Mouse (Mus musculus) liver (tissue): ENCODE data around the gene Ptprr.
A peak's percentile ranks its signal among the peaks of the same experiment; 100 is the strongest.

ENCODE experiments used
- DNase-seq: peaks from one replicate; pipeline ENCODE4 v3.0.0-alpha.2; 2020; ENCODE audit warnings: mixed read lengths

Gene Ptprr

DNA sequence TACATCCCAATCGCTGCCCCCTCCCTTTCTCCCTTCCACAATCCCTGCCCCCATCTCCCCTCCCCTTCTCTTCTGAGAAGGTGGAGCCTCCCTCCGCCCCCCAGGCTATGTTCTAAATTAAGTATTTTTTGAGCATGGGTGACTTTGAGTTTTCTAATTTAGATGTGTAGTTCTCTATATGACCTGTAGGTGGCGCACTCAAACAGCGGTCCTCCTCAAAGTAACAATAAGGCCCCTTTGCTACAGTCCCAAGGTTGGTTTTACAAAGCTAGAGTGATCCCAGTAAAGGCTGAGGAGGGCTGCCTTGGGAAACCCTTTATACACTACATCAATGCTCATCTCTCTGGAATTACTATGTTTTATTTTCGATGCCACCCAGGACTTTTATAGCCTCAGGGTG lies 181.0 kb downstream of the Ptprr start:
- no peak for DNase-seq

DNA sequence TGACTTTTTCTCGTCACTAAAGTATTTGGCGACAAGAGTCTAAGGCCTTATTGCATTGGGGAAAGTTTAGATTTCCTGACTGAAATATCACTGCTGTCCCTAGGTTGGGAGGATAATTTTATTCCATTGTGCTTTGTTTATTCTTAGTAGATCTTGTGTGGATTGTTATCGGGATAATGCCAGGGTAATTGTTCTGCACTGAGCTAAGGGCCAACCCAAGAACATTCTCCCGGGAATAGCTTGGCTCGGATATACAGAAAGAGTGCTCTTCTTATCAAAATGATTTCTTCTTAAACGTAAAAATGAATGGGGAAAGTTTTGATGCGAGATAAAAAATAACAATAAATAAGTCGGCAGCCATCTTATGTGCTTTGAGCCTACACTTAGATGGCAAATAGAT lies 183.5 kb downstream of the Ptprr start:
- no peak for DNase-seq

DNA sequence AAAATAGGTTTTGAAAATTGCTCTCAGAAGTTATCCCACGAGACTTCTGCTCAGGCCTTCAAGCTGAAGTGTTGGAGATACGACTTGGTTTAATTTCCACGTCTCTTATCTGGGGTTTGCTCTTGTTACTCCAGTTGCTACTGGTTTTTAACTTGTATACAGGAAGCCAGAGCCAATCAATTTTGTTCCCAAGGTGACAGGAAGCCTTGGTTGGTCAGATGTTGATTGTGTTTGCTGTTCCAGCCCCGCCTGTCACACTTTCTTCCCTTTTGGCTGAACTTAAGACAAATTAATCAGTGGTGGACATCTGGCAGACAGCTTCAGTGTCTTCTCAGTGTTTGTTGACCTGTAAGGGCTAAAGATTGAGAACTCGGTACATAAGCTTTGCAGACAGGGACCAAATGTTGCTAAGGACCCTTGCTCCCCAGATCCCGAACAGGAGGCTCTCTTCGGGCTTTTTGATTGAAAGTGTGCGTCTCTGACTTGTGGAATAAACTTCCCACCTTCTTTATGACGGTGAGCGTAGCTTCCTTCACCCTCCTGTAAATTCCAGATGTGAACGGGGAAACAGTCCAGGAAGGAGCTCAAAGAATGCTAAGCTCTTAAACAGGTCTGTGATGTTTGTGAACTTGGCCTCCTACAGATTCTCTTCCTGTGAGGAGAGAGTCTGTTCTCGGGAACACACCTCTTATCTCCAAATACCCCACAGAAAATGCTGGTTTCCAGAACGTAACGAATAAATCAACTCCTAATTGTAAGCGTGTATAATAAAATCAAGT lies 187.8 kb downstream of the Ptprr start:
- peak; percentile 26 for DNase-seq

DNA sequence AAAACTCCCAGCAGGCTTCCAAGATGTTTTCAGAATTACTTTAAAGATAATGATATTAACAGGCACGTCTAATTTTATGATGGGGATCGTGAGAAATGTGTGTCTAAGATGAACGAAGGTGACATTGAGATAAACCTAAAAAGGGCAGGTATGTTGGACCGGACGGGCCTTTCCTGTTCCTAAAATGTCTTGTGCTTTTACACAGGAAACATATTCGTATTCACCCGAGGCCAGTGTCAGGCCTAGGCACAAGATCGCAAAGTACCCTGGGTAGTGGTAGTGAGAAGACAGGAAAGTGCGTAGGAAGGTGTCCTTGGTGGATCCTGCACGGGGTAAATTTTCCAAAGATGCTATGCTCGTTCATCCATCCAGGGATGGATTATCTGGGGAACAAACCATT lies 188.4 kb downstream of the Ptprr start:
- DNase-seq: no peak

DNA sequence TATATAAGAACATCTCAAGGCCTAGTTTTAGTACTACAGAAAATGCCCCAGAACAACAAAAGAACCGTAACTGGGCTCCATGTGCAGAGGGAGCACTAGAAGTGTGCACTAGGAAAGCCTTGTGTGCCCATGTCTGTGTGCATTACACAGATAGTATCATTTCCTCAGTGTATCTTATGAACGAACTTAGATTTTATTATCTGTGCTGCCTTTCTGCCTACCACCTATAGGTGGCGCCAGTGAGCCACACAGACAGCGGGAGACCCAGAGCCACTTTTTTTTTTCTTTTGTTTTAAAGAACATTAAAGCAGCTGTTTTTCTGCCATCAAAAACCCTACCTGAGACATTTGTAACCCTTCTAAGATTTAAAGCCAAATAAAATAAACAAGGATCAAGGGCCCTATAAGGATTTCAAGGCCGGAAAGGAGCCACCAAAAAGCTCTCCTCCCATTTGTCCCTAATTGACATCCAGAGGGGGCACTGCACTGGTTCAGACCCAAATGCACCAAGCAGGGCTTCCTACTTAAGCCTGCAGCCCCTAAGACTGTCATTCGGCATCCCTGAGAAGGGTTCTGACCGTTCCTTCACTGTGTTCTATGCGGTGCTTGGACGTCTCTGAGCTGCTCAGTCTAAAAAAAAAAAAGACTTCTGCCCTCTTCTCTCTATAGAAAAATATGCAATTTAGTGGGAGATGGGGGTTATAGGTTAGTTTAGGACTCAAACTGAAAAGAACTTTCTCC lies 190.1 kb downstream of the Ptprr start:
- DNase-seq: peak; percentile 24

DNA sequence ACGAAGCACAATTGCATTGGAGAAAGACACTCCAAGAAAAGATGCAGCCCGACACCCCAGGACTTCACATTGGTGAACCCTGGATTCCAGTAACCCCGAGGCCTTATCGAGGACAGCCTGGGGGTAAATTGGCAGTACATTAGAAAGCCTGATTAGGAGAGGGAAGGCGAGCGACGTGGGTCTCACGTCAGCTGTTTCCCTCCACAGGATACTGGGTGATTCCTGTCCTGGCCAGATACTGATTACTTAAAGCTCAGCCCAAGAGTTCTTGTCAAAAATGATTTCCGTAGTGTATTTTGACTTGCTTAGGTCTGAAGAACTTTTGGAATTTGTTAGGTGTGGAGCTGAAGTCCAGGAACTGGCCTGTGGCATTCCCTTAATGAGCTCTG lies 190.7 kb downstream of the Ptprr start:
- DNase-seq: peak; percentile 18

DNA sequence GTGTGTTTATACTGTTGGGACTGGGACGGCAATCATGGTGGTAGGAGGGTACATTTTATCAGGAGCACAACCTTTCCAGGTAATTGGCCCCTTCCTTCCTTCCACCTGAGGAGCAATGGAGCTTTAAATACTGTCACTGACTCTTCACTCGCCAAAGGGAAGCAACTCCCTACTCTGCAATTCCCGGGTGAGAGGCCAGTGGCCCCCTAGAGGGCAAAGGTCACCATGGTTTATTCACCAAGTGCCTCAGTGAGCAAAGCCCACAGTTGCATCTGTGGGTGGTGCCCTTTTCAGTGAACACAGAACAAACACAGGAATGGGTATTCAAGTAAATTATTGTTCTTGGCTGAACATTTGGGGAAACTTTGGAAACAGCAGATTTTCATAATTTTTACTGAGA lies 194.1 kb downstream of the Ptprr start:
- no peak for DNase-seq

DNA sequence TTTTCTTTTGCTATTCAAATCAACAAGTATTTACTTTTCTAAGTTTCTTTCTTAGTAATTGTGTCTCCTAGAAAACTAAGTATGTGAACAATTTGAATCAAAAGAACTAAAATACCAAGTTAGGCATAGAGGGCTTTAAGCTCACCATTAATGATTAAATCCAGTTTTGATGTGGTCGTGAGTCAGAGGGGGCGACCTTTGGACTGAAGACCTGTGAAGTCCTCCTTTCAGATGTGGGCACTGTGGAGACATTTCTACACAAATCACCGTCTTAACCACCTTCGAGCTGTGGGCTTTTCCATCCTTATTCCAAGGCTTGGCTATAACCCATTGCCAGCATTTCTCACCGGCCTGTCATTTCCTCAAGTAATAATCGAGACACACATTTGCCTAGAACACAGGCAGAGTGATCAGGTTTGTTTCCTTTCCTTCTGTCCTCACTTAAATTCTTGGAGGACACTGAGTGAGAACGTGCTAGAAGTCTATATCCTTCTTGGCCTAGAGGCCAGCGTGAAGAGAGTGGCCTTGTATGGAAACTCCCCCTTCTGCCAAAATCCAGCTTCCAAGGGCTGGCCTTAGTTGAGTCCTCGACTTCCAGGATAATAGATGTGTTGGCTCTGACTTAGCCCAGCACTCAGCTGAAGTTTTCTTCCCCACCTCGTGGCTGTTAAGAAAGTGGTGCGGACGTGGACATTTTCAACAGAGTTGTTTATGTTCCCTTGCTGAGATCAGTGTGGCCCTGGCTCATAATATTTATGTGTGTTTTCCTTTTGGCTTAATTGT lies 202.5 kb downstream of the Ptprr start:
- no peak for DNase-seq

DNA sequence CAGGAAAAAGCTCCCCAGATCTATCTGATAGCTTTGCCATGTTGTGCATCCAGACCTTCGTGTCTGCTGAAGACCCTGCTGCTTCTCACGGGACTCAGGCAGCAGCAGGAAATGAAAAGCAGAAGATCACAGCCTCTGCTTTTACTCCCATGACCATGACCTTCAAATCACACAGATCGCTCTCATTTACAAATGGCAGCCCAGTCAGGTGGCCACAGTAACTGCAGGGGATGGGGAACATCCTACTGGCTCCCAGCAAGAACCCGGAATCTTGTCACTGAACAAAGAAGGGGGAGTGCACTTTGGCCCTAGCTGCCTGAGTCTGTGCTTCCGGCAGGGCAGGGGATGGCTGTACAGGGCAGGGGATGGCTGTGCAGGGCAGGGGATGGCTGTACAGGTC lies 217.3 kb downstream of the Ptprr start:
- no peak for DNase-seq

DNA sequence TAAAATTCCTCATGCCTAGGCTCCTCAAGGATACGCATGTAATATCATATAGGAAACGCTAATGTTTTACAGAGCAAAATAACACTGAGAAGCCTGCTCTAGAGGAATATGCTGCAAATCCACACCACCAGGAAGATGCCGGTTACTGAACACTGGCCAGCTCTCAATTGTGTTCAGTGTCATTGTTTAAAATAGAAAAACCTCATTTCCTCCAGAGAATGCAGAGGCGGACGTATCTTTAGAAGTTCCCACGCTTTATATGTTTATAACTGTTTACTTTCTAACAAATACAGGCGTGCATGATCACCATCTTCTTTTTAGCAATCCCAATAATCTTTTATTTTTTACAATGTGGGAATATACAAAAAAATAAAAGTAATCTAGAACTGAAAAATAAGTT lies 224.2 kb downstream of the Ptprr start:
- DNase-seq: no peak

DNA sequence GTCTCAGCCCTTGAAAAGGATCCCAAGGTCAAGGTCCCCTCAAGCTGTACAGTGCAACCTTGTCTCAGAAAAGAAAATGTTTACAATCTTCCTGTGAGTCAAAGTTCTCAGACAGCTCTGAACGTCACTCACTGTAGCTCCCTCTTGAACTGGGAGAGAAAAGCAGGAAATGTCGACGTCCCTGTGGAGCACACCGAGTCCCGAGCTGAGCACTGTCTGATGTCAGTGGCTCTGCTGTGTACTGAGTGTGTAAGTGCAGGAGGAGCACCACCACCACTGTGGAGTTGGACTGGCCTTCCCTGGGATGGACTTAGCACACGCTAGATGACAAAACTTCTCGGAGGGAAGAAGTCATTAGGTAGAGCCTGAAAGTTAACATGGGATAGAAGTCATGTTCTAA lies 225.4 kb downstream of the Ptprr start:
- no peak for DNase-seq

DNA sequence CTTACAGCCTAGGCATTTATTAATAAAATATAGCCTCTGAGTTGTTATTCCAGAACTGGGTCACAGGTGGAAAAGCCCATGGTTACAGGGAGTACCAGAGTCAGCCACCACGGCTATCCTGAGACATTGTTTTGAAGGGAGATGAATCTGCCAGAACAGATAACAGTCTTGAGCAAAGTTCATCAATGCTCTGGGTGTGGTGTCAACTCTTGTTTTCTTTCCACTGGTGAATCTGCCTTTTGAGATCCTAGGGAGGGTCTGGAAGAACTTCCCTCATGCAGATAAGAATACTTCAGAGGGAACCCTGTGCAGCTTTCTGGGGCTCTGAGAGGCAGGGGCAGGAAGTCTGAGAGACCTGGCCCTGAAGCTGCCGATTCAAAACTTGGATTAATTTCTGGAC lies 227.6 kb downstream of the Ptprr start:
- no peak for DNase-seq

DNA sequence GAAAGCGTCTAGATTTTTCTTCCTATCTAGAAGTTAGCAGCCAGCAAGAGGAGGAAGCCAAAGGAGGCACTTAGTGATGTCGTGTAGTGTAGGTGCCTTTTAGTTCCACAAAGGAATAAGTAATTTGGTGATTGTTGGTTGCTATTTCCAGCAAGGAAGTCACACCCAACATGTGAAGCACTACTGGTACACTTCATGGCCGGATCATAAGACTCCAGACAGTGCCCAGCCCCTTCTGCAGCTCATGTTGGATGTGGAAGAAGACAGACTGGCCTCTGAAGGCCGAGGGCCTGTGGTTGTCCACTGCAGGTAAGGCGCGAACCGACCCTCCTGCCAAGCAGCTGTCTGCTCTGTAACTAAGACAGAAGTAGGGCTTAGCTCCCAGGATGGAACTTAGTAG lies 234.7 kb downstream of the Ptprr start:
- DNase-seq: no peak

DNA sequence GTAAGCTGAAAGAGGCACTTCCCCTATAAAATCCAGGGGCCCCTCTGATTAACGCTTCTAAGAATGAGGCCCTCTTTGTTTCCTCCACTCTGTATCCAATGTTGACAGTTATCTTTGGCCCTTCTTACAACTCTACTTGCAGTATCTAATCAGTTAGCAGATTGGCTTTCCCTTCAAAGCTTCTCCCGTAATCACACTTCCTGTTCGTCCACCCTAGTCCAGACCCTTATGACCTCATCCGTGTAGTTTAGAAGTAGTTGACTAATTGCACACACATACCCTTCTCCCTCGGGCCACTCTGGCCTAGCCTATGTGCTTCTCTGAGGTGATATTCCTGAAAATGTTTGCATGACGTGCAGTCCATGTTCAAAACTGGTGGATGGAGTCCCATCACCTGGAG lies 236.0 kb downstream of the Ptprr start:
- no peak for DNase-seq

DNA sequence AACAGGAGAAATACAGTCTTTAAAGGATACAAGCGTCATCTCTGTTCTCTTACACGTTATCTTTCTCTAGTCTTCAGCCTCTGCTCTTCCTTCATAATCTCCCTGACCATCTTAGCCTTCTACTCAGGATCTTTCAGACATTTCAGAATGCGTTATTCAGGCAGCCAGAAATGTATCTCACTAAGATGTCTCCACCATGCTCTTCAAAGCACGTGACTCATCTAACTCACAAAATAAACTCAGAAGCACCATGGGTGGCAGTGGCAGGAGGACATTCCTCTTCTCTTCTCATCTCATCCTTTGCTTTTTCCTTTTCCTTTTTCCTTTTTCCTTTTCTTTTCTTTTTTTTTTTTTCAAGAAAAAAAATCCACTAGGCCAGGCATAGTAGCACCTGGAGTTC lies 241.3 kb downstream of the Ptprr start:
- no peak for DNase-seq

DNA sequence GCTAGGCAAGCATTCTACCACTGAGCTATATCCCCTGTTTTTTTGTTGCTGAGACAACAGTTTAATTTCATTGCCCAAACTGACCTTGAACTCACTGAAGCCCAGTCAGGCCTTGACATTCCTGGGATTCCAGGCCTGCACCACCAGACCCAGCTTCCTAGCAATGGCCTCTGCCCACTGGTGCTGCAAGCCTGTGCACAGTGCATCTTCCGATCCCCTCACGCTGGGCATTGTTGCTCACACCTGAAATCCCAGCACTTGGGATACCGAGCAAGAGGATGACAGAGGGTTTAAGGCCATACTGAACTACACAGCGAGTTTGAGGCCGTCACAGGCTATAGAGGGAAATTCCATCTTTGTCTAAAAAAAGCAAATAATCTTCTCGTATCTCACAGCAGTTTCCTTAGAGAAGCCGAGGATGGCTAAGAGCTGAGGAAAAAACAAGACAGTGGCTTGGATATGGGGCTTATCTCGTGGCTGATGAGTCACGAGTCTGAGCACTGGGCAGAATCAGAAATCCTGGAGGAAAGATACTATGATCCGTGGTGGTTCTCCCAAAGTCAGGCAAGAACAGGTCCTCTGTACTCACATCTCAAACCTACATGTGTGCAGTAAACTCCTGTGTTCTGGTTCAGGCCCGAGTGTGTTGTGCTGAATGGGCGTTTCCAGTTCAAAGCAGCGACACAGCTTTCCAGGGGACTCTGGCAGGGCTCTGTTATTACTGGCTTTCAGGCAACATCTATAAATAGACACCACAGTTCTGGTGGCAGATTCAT lies 242.8 kb downstream of the Ptprr start:
- DNase-seq: no peak

DNA sequence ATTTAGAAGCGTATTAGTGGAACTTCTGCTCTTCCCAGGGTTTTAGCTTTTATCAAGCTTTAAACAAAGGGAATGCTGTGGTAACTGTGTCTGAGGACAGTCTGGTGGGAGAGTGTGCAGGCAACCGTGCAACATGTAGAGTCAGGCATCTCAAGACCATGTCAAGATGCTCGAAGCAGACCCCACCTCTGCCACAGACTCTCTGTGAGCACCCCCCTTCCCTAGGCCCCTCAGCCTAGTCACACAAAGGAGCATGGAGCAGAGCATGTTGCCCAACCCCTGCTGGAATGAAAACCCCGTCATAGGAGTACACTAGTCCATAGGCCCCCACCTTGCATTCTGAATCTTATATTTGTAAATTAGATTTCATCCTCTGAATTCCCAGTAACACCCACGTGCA lies 243.5 kb downstream of the Ptprr start:
- DNase-seq: no peak

DNA sequence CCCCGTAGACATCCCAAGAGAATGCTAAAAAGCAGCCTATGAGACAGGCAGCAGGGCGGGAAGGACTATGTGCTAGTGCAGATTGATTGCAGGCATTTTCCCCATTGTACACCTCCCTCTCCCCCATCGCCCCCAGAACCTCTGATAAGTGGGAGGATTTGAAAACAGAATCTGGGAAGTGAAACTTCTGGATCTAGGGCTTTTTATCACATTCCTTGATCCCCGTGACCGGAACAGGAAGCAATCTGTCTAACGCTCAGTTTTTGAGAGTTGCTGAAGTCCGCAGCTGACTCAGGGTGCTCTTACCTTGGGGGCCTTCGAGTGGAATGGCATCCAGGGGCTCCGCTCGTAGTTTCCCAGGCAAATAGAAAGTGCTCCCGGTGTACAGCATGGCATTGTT lies 246.5 kb downstream of the Ptprr start:
- no peak for DNase-seq

DNA sequence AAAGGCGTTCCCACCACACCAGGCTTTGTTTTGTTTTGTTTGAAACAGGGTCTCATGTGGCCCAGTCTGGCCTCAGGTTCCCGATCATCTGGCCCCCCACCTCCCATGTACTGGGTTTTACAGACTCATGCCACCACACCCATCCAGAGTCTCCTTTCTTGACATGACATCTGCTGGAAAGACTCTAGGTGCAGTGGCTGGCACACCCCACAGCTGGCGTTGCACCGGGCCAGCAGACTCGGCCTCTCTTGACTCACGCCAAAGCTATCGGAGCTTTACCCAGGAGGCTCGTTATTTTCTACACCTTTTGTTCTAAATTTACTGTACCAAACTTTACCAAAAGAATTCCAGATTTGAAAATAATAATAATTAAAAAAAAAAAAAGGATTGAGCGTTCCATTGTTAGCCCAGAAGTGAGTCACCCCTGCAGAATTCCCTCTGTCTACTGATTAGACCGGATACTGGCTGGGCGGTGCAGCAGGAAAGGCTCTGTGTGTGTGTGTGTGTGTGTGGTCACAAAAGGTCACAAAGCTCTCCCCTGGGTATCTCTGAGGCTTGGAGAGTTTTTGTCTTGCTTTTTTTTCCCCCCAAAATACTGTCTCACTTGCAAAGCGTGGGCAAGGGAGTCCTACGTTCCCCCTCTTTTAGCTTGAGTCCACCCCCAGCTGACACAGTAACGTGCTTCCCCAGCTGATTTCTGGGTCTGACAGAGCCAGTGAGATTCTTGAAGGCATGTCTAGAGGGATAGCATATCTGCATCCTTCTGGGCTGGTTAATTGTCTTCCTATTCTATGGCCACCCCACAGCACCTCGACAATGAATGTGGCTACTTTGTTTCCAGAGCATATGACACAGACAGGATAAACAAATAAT lies 248.8 kb downstream of the Ptprr start:
- no peak for DNase-seq

DNA sequence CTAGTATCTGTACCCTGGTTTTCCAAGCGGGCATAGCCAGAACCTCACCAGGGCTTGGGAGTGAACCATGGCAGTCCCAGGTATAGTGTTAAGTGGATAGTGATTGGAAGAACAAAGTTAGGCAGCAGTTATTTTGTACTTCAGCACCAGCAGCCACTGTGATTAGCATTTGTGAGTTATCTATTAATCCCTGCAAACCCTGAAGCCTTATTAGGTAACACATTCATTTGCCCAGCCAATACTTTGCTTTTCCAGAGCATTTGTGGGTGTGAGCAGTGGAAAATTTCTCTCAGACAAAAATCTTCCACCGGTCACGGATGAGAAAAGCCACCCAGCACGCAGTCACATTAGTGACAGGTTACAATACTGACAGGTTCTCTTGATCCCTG lies 249.4 kb downstream of the Ptprr start:
- no peak for DNase-seq

DNA sequence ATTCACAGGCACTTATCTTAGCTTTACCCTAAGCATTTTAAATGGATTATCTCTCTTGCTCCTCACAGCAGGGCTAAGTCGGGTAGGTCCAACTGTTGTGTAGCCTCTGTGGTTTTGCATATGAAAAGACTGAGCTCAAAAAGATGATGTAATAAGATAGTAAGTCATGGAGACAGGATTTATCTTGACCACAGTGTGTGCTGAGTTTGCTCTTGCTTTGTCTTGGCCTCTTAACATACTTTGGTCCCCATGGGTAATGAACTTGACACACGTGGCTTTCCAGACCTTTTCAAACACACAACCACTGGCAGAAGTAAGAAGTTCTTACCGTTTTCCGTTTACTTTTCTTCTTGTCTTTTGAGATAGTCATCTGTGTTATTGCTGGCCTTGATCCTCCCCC lies 250.3 kb downstream of the Ptprr start:
- DNase-seq: no peak
